ENCODE assay signal across 12 mouse cellular contexts in genomic region chr11:20957766-20958165, GRCm38 (mm10).
DNase-seq lines count a peak whose midpoint lies in the region; ATAC-seq and TF ChIP-seq lines count a peak whose summit lies in the region.
"Had no signal": no experiment of that assay in that cellular context is flagged by ENCODE, and none has a peak within 500 bp of the region (broad histone marks: within the 10 kb centered on the region; RNA-seq: fewer than 3 reads in every experiment).

No protein-coding gene starts in this region.

- H3K36me3 ChIP-seq in intestine, embryonic 14.5 days (ENCODE audit: control insufficient read depth, insufficient read depth, low read length): no peaks in the 10 kb centered on the region
- H3K36me3 ChIP-seq in intestine, postnatal 0 days (ENCODE audit: control insufficient read depth, insufficient read depth): no peaks in the 10 kb centered on the region
- H3K36me3 ChIP-seq in limb, embryonic 15.5 days: no peaks in the 10 kb centered on the region
- no peaks in the 10 kb centered on the region for H3K36me3 ChIP-seq in thymus, adult 2 months (ENCODE audit: control insufficient read depth, insufficient read depth, low read length)
- no peaks in the 10 kb centered on the region for H3K36me3 ChIP-seq in midbrain, embryonic 14.5 days (ENCODE audit: control insufficient read depth, insufficient read depth, low read length)
- H3K36me3 ChIP-seq: G1E had no signal

- TF ChIP-seq CTCF in intestine, postnatal 0 days (IDR thresholded peaks at IDR 0.05; ENCODE audit: low read depth): no peak
- no peak for TF ChIP-seq CTCF in gastrocnemius, adult 2 months (IDR thresholded peaks at IDR 0.05)
- no peak for TF ChIP-seq CTCF in thymus, adult 2 months (IDR thresholded peaks at IDR 0.05; ENCODE audit: borderline replicate concordance, control insufficient read depth, extremely low read depth, insufficient read depth, low read length, poor library complexity)

- ATAC-seq in intestine, embryonic 14.5 days (replicated peaks; ENCODE audit: low FRiP score, low TSS enrichment, low read depth): no peak
- ATAC-seq in intestine, postnatal 0 days: no peak
- ATAC-seq in limb, embryonic 15.5 days (ENCODE audit: insufficient number of reproducible peaks, low FRiP score, low TSS enrichment, low read depth): 0 out of 2 replicates have a peak, but pooled peaks have one; percentile 7
- ATAC-seq in midbrain, embryonic 14.5 days (ENCODE audit: low FRiP score, low TSS enrichment): no peak

- H3K4me1 ChIP-seq in intestine, embryonic 14.5 days (replicated peaks; ENCODE audit: control insufficient read depth, insufficient read depth, low read length): peaks cover 14% of the 10 kb centered on the region
- H3K4me1 ChIP-seq in intestine, postnatal 0 days (replicated peaks; ENCODE audit: control insufficient read depth, insufficient read depth, low read length): no peaks in the 10 kb centered on the region
- H3K4me1 ChIP-seq in limb, embryonic 15.5 days: peaks cover 14% of the 10 kb centered on the region
- peaks cover 7% of the 10 kb centered on the region for H3K4me1 ChIP-seq in thymus, adult 2 months (replicated peaks; ENCODE audit: control insufficient read depth, insufficient read depth, low read length)
- H3K4me1 ChIP-seq in midbrain, embryonic 14.5 days (ENCODE audit: control insufficient read depth, insufficient read depth, low read length): no peaks in the 10 kb centered on the region

- H3K4me3 ChIP-seq in intestine, embryonic 14.5 days (ENCODE audit: low read depth, low read length): no peak overlapping the region
- H3K4me3 ChIP-seq in intestine, postnatal 0 days (ENCODE audit: low read depth, low read length): no peak overlapping the region
- H3K4me3 ChIP-seq in gastrocnemius, adult 2 months: no peak overlapping the region; the same call in 1 of the 2 replicates
- H3K4me3 ChIP-seq in limb, embryonic 15.5 days: no peak overlapping the region
- no peak overlapping the region for H3K4me3 ChIP-seq in thymus, adult 2 months (ENCODE audit: control insufficient read depth, insufficient read depth, low read length)
- no peak overlapping the region for H3K4me3 ChIP-seq in midbrain, embryonic 14.5 days (replicated peaks; ENCODE audit: low read depth, low read length)

- H3K27me3 ChIP-seq in intestine, embryonic 14.5 days (replicated peaks; ENCODE audit: control insufficient read depth, insufficient read depth, low read length): no peaks in the 10 kb centered on the region
- no peaks in the 10 kb centered on the region for H3K27me3 ChIP-seq in intestine, postnatal 0 days (replicated peaks; ENCODE audit: control insufficient read depth, insufficient read depth, low read length)
- H3K27me3 ChIP-seq in limb, embryonic 15.5 days: no peaks in the 10 kb centered on the region
- no peaks in the 10 kb centered on the region for H3K27me3 ChIP-seq in thymus, adult 2 months (ENCODE audit: control insufficient read depth, insufficient read depth, low read length)
- no peaks in the 10 kb centered on the region for H3K27me3 ChIP-seq in midbrain, embryonic 14.5 days (ENCODE audit: control insufficient read depth, insufficient read depth, low read length)

- peak overlapping the region; percentile 30; the same call in 1 of the 2 replicates for H3K27ac ChIP-seq in intestine, embryonic 14.5 days (ENCODE audit: low read depth)
- H3K27ac ChIP-seq in intestine, postnatal 0 days (ENCODE audit: low read depth, low read length): no peak overlapping the region
- H3K27ac ChIP-seq in gastrocnemius, adult 2 months: peak overlapping the region; percentile 69
- H3K27ac ChIP-seq in limb, embryonic 15.5 days: peak overlapping the region; percentile 43; the same call in 1 of the 2 replicates
- H3K27ac ChIP-seq in thymus, adult 2 months (ENCODE audit: control insufficient read depth, insufficient read depth, low read length): no peak overlapping the region
- H3K27ac ChIP-seq in midbrain, embryonic 14.5 days (replicated peaks; ENCODE audit: low read depth, low read length): no peak overlapping the region

- H3K9ac ChIP-seq in intestine, embryonic 14.5 days (ENCODE audit: low read length): no peak overlapping the region
- H3K9ac ChIP-seq in intestine, postnatal 0 days (ENCODE audit: low read depth, low read length): no peak overlapping the region
- no peak overlapping the region for H3K9ac ChIP-seq in limb, embryonic 15.5 days
- H3K9ac ChIP-seq in midbrain, embryonic 14.5 days (replicated peaks; ENCODE audit: low read length): no peak overlapping the region

- H3K9me3 ChIP-seq in intestine, embryonic 14.5 days (ENCODE audit: control insufficient read depth, low read length): no peaks in the 10 kb centered on the region
- no peaks in the 10 kb centered on the region for H3K9me3 ChIP-seq in intestine, postnatal 0 days (ENCODE audit: control insufficient read depth)
- no peaks in the 10 kb centered on the region for H3K9me3 ChIP-seq in limb, embryonic 15.5 days
- no peaks in the 10 kb centered on the region for H3K9me3 ChIP-seq in midbrain, embryonic 14.5 days (ENCODE audit: control insufficient read depth, low read length)
- H3K9me3 ChIP-seq: G1E had no signal

- no peak overlapping the region for H3K4me2 ChIP-seq in intestine, embryonic 14.5 days (ENCODE audit: low read length)
- H3K4me2 ChIP-seq in intestine, postnatal 0 days (replicated peaks; ENCODE audit: low read depth): no peak overlapping the region
- no peak overlapping the region for H3K4me2 ChIP-seq in limb, embryonic 15.5 days
- H3K4me2 ChIP-seq in midbrain, embryonic 14.5 days (ENCODE audit: low read length): no peak overlapping the region

- no peak for TF ChIP-seq POLR2A in thymus, adult 2 months (IDR thresholded peaks at IDR 0.05; ENCODE audit: control insufficient read depth, extremely low read depth, insufficient read depth, low read length, poor library complexity)

- 29% methylated on average over 2 of the region's 2 CpGs for WGBS in intestine, embryonic 14.5 days
- WGBS in intestine, postnatal 0 days: 24% methylated on average over 2 of the region's 2 CpGs
- 53% methylated on average over 2 of the region's 2 CpGs for WGBS in limb, embryonic 15.5 days
- WGBS in thymus, adult 2 months: 65% methylated on average over 2 of the region's 2 CpGs
- WGBS in midbrain, embryonic 14.5 days: 49% methylated on average over 2 of the region's 2 CpGs

- intact Hi-C loops in gastrocnemius, adult 2 months (cut with DNase I): loop anchor here (2.0 kb wide), 1 partner anchor 57 kb away; no protein-coding TSS in a partner anchor

- DNase-seq in intestine, embryonic 14.5 days (ENCODE audit: low spot score): no peak
- peak; percentile 8 for DNase-seq in ES-CJ7 (ENCODE audit: low read depth, low spot score)
- peak; percentile 79 for DNase-seq in gastrocnemius, adult 2 months
- no peak for DNase-seq in thymus, adult 2 months
- DNase-seq in midbrain, embryonic 14.5 days: no peak
- no peak for DNase-seq in adrenal gland, adult 2 months
- DNase-seq: adrenal gland, postnatal 14 days; cerebellum, postnatal 36 days; thymus, postnatal 36 days had no signal

Comparison
In these comparisons a context has a peak if more than half of its experiments do, and no peak if none do; other contexts are left out.
1. H3K27ac ChIP-seq: peak in intestine, embryonic 14.5 days (single experiment), gastrocnemius, adult 2 months (single experiment) and limb, embryonic 15.5 days (single experiment); none in intestine, postnatal 0 days (single experiment), thymus, adult 2 months (single experiment) and midbrain, embryonic 14.5 days (single experiment).
2. DNase-seq: peak in ES-CJ7 (single experiment) and gastrocnemius, adult 2 months (single experiment); none in intestine, embryonic 14.5 days (single experiment), thymus, adult 2 months (single experiment), midbrain, embryonic 14.5 days (single experiment) and adrenal gland, adult 2 months (single experiment).